Mouse (Mus musculus): Measurements from ENCODE around the gene Ano6. TPM values are rescaled to one million over a fixed set of nuclear protein-coding genes. Genes with fewer than 3 reads are reported as not detected.

Gene Ano6
- polyA plus RNA-seq, 1 experiment from 2014 or later, result 30.0 TPM

DNA sequence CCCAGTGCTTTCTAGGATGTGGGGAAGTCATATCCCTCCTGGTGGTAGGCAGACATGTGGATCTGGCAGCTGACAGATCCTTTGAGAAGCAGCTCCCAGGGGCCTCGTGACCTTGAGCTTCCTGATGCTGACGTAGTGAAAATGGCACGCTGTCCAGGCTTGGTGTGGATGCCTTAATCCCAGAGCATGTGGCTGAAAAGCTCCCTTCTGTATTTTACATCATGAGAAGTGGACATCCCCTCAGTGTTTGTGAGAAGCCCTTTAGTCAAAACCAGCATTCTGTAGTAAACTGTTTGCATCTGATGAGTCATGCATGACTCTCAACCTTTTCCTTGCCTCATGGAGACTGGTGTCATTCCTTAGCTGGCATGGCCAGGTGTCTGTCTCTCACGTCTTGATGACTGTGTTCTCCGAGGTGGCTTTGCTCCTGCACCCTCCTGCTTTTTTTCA lies 14.4 kb downstream of the Ano6 start:
- H3K27ac ChIP-seq (replicated peaks), result no peak overlapping the region
- WGBS, result 79% methylated on average over 5 of the region's 5 CpGs

DNA sequence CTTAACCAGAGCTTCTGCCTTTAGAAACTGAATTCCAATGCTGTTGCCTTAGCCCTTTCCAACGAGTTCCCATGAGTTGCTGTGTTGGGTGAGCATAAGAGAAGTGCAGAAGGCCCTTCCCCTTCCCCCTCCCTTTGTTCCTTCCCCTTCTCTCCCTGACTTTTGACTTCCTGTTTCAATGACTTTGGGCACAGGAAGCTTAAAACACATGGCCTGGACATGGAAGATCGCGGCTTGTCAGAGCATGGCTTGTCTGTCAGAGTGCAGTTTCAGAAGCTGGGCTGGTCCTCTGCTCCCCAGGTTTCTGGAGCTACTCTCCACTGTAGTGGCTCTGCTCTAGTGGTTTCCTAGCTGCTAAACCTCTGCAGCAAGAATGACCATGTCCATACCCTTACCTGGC lies 17.3 kb downstream of the Ano6 start:
- Histone ChIP-seq H3K36me3 (peaks cover 25% of the 10 kb centered on the region), H3K9me3 (replicated peaks) (no peaks in the 10 kb centered on the region), H3K27ac (replicated peaks) (no peak overlapping the region), H3K27me3 (ENCODE audit: low read depth, poor library complexity, severe bottlenecking) (no peaks in the 10 kb centered on the region), H3K4me1 (peaks cover 20% of the 10 kb centered on the region), H3K4me3 (no peak overlapping the region)
- WGBS, result 76% methylated on average over 3 of the region's 3 CpGs
- DNase-seq (ENCODE audit: low spot score), result no peak

More for the DNA sequence above, 14.4 kb downstream of the Ano6 start:
- no peak for DNase-seq (ENCODE audit: low spot score)
- Histone ChIP-seq H3K9me3 (replicated peaks) (no peaks in the 10 kb centered on the region), H3K27me3 (ENCODE audit: low read depth, poor library complexity, severe bottlenecking) (no peaks in the 10 kb centered on the region), H3K4me1 (peaks cover 37% of the 10 kb centered on the region), H3K36me3 (peaks cover 11% of the 10 kb centered on the region), H3K4me3 (no peak overlapping the region)

DNA sequence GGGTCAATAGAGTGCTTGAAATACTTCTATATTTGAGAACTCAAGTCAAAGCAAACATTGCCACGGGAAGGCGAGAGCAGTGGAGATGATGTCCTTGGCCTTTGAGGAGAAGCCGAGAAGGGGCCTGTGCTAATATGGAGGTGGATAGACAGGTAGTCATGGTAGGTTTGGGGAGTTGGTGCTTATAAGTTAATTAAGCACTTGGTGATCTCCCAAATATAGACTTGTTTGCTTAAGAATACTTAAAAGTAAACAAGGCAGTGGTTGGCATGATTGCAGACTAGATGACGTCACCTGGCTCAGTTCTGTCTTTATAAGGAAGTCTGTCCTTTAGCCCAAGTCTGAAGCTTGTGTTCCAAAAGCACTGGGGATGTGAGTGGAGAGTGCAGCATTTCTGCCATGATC lies 19.7 kb downstream of the Ano6 start:
- H3K4me3 ChIP-seq, result no peak overlapping the region
- no peaks in the 10 kb centered on the region for H3K27me3 ChIP-seq (ENCODE audit: low read depth, poor library complexity, severe bottlenecking)
- WGBS, result 94% methylated on average over 4 of the region's 4 CpGs
- peaks cover 29% of the 10 kb centered on the region for H3K36me3 ChIP-seq
- DNase-seq (ENCODE audit: low spot score), result no peak
- H3K4me1 ChIP-seq, result peaks cover under 1% of the 10 kb centered on the region; the same call in 1 of the 2 replicates
- H3K27ac ChIP-seq (replicated peaks), result no peak overlapping the region
- no peaks in the 10 kb centered on the region for H3K9me3 ChIP-seq (replicated peaks)

DNA sequence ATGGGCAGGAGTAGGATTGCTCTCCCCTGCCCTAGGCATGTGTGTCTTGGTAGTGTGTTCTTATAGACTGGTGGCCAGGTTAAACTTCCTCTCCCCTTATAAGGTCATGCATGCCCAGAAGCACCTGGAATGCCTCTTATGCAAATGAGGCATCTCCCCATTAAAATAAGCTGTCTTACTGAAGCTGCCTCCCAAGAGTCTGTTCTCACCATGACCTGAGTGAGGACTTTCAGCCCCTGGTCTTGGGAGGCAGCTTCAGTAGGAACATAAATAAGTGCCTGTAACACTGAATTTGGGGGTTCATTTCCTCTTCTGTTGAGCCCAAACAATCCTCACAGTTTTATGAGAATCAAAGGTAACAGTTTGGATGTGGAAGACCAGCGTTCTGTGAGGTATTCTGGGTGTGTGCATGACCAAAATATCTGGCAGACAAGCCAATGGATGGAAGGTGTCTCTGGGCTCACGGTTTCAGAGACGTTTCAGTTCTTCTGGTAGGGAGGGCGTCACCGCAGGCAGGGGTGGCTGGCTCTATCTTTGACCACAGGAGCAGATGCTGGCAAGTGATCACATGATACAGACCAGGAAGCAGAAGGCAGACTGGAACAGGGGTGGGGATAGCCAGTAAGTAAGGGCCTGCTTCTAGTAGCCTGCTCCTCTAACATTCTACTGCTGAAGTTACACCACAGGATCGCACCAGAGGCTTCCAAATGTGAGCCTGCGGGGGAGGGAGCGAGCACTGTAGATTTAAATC lies 22.4 kb downstream of the Ano6 start:
- H3K4me1 ChIP-seq, result peaks cover 8% of the 10 kb centered on the region
- H3K27me3 ChIP-seq (ENCODE audit: low read depth, poor library complexity, severe bottlenecking), result no peaks in the 10 kb centered on the region
- peaks cover 29% of the 10 kb centered on the region for H3K36me3 ChIP-seq
- WGBS, result 97% methylated on average over 8 of the region's 8 CpGs
- no peak overlapping the region for H3K27ac ChIP-seq (replicated peaks)
- DNase-seq (ENCODE audit: low spot score), result no peak
- no peak overlapping the region for H3K4me3 ChIP-seq
- H3K9me3 ChIP-seq (replicated peaks), result no peaks in the 10 kb centered on the region

DNA sequence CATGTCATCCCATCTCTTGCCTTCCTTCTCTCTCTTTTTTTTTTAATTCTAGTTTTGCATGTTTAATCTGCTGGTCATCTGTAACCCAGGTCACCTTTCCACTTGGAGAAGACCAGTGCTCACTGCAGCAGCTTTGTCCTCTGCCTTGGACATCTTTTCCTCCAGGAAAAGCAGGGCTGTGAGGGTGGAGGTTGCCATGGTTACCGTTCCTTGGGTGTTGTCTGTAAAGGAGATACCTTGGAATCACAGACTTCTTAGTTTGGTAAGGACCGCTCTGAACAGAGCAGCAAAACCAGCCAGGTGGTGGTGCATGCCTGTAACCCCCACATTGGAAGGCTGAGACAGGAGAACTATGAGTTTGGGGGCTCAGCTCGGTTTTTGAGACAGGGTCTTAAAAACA lies 26.9 kb downstream of the Ano6 start:
- Histone ChIP-seq H3K9me3 (replicated peaks) (no peaks in the 10 kb centered on the region), H3K27me3 (ENCODE audit: low read depth, poor library complexity, severe bottlenecking) (no peaks in the 10 kb centered on the region), H3K4me1 (peaks cover 8% of the 10 kb centered on the region), H3K27ac (replicated peaks) (no peak overlapping the region), H3K36me3 (peaks cover 13% of the 10 kb centered on the region), H3K4me3 (no peak overlapping the region)
- DNase-seq (ENCODE audit: low spot score), result no peak
- 85% methylated on average over 3 of the region's 3 CpGs for WGBS

DNA sequence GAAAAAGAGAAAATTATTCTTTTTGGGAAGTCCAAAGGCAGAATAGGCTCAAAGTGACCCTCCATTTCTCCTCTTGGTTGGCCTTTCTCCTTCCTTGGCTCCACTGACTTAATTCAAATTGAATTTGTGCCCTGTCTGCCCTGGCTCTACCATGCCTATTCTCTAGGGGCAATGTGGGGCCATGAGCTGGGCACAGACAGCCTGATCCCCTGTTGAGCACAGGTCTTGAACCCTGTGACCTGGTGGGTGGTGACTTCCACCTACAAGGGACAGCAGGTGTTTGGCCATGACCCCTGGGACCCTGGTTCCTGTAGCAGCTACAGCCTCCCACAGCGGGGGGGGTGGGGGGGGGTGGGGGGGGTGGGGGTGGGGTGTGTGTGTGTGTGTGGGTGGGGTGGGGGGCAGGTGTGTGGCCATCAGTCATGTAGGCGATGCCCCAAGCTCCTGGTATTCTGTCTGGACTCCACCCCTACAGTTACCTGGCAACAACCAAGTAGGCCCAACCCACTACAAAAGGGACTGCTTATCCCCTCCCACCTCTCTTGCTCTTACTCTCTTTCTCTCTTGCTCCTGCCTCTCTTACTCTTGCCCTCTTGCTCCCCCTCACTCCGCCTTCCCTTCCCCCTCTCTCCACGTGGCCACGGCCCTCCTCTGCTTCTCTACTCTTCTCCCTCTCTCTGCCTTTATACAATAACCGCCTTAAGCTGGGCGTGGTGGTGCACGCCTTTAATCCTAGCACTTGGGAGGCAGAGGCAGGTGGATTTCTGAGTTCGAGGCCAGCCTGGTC lies 28.8 kb downstream of the Ano6 start:
- no peak for DNase-seq (ENCODE audit: low spot score)
- H3K27me3 ChIP-seq (ENCODE audit: low read depth, poor library complexity, severe bottlenecking), result no peaks in the 10 kb centered on the region
- WGBS, result 90% methylated on average over 8 of the region's 9 CpGs

DNA sequence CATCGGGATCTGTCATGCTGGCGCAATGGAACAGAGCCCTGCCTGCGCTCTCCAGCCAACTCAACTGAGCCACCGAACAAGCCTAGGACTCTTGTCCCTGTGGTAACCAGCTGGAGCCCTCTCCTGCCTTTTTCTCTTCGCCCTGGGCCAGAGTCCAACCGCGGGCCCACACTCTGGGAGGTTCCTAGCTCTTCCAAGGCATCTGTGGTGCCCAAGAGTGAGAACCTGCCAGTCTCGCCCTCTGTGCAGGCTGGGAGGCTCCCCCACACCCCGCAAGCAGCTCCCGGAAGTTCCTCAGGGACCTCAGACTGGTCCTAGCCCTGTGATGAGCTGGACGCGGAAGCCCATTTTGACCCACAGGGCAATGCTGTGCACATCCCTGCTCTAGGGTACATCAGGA lies 29.5 kb downstream of the Ano6 start:
- peaks cover 8% of the 10 kb centered on the region for H3K4me1 ChIP-seq
- no peak overlapping the region for H3K27ac ChIP-seq (replicated peaks)
- no peak for DNase-seq (ENCODE audit: low spot score)
- peaks cover 11% of the 10 kb centered on the region for H3K36me3 ChIP-seq
- 94% methylated on average over 12 of the region's 12 CpGs for WGBS
- no peaks in the 10 kb centered on the region for H3K27me3 ChIP-seq (ENCODE audit: low read depth, poor library complexity, severe bottlenecking)
- H3K4me3 ChIP-seq, result no peak overlapping the region
- no peaks in the 10 kb centered on the region for H3K9me3 ChIP-seq (replicated peaks)

More for the DNA sequence above, 28.8 kb downstream of the Ano6 start:
- Histone ChIP-seq H3K36me3 (peaks cover 5% of the 10 kb centered on the region), H3K9me3 (replicated peaks) (no peaks in the 10 kb centered on the region), H3K4me1 (peaks cover 8% of the 10 kb centered on the region), H3K27ac (replicated peaks) (no peak overlapping the region), H3K4me3 (no peak overlapping the region)

DNA sequence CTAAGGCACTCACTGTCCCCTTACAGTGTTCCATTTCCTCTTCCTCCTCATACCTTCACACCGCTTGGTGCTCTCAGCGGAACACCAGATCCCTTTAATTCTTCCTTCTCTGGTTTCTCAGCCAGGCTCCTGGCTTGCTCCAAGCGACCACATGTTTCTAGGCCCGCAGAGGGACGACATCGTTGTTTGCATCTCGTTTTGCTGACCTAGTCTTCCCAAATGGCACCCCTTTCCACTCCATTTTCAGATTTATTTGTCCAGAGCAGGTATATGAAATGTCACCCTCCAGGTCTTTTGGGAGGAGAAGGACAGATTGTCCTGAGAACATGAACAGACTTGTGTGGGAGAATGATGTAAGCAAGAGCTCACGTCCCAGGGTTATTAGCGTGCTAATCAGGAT lies 30.0 kb downstream of the Ano6 start:
- no peaks in the 10 kb centered on the region for H3K27me3 ChIP-seq (ENCODE audit: low read depth, poor library complexity, severe bottlenecking)
- H3K4me3 ChIP-seq, result no peak overlapping the region
- peaks cover 13% of the 10 kb centered on the region for H3K36me3 ChIP-seq
- WGBS, result 92% methylated on average over 9 of the region's 9 CpGs
- no peak for DNase-seq (ENCODE audit: low spot score)
- peaks cover 8% of the 10 kb centered on the region for H3K4me1 ChIP-seq
- H3K27ac ChIP-seq (replicated peaks), result no peak overlapping the region
- H3K9me3 ChIP-seq (replicated peaks), result no peaks in the 10 kb centered on the region

DNA sequence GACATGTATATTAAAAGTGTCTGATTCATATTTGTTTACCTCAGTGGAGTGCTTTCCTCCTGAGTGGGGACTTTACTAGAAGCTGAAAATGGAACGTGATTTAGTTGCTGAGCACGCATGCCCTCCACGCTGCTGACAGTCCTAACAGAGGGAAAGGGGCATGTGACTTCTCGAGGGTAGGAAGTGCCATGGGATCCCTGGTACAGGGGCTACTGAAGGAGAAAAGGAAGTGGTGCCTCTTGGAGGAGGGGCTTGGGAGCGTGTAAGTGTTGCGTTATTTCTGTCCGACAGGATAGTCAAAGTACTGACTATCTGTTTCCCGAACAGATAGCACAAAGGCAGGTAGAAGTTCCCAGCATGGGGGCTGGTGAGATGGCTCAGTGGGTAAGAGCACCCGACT lies 31.5 kb downstream of the Ano6 start:
- Histone ChIP-seq H3K4me1 (peaks cover 20% of the 10 kb centered on the region), H3K9me3 (replicated peaks) (no peaks in the 10 kb centered on the region), H3K36me3 (peaks cover 13% of the 10 kb centered on the region), H3K4me3 (no peak overlapping the region), H3K27ac (replicated peaks) (no peak overlapping the region), H3K27me3 (ENCODE audit: low read depth, poor library complexity, severe bottlenecking) (no peaks in the 10 kb centered on the region; the same call in 1 of the 2 replicates)
- WGBS, result 94% methylated on average over 9 of the region's 9 CpGs
- no peak for DNase-seq (ENCODE audit: low spot score)

DNA sequence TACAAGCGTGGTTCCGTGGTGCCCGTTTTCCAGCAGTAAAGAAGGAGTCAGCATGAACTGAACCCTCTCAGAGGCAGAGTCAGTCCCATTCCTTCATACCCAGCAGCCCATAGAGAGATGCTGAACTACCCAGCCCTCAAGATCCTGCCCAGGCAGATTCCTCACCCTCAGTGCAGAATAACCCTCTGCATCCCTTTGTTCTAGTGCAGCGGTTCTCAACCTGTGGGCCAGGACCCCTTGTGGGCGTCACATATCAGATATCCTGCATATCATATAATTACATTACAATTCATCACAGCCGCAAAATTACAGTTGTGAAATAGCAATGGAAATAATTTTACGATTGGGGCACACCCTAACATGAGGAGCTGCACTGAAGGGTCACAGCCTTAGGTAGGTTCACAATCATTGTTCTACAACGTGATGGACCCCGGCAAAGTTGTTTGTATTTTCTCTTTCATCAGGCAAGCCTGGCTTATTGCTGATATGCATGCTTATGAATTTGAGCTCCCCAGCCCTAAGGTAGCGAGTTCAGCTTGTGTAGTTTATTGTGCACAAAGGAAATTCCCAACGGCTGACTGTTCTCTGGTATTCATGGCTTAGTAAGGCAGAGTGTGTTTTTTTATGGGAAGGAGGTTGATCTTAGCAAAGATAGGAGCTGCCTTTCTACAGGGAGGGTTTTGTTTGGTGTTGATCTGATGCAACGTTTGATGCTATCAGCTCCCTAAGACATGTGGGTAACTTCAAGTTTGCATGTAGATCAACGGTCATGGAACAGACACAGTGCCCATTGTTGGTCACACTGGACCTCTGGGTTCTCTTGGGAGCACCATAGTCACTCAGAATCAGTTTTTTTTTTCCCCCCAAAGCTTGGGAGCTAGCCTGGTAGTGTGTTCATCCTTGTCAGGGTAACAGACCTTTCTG lies 33.0 kb downstream of the Ano6 start:
- Histone ChIP-seq H3K4me1 (peaks cover 29% of the 10 kb centered on the region), H3K36me3 (peaks cover 13% of the 10 kb centered on the region), H3K9me3 (replicated peaks) (no peaks in the 10 kb centered on the region), H3K27me3 (ENCODE audit: low read depth, poor library complexity, severe bottlenecking) (no peaks in the 10 kb centered on the region; the same call in 1 of the 2 replicates), H3K27ac (replicated peaks) (no peak overlapping the region), H3K4me3 (no peak overlapping the region)
- no peak for DNase-seq (ENCODE audit: low spot score)
- WGBS, result 92% methylated on average over 13 of the region's 13 CpGs

DNA sequence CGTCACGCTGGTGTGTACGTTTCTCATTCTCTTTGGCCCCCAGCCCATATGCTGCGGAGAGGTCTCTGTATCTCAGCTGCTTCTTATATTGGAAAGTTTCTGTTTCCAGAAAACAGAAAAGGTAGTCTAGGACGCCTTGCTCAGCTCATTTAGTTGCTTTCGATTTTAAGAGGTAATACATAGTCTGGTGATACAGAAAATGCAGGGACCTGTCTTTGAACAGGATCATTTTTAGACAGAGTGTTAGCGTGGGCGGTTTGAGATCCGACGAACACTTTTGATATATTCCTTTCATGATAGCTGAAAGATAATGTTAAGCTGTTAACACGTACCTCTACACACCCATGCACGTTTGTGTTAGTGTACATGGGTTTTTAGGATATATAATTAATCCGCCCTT lies 35.9 kb downstream of the Ano6 start:
- no peaks in the 10 kb centered on the region for H3K9me3 ChIP-seq (replicated peaks)
- peaks cover 51% of the 10 kb centered on the region for H3K4me1 ChIP-seq
- 91% methylated on average over 13 of the region's 13 CpGs for WGBS
- no peak overlapping the region for H3K27ac ChIP-seq (replicated peaks)
- peaks cover 20% of the 10 kb centered on the region; the same call in 1 of the 2 replicates for H3K27me3 ChIP-seq (ENCODE audit: low read depth, poor library complexity, severe bottlenecking)
- peaks cover 8% of the 10 kb centered on the region for H3K36me3 ChIP-seq
- no peak overlapping the region for H3K4me3 ChIP-seq
- DNase-seq (ENCODE audit: low spot score), result no peak

DNA sequence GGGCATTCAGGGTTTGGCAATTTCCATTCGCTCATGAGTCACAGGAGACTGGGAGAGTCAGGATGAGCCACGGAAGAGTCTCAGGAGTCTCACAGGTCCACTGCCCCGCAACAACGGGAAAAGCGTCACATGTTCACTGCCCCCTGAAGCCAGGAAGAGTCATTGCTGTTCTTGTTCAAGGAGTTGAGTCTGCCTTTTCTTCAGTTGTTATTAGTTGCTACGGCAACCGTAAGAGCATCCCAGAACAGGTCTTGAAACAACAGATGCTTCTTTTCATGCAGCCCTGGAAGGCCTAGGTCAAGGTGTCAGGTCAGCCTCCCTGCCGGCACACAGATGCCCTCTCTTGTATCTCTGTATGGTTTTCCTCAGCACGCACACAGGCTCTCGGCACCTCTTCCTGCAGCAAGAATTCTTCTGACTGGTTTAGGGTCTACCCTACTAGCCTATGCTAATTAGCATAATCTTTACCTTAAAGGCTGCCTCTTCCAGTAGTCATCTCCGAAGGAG lies 36.9 kb downstream of the Ano6 start:
- Histone ChIP-seq H3K4me3 (peak overlapping the region; percentile 33), H3K27me3 (ENCODE audit: low read depth, poor library complexity, severe bottlenecking) (peaks cover 20% of the 10 kb centered on the region; the same call in 1 of the 2 replicates), H3K4me1 (peaks cover 51% of the 10 kb centered on the region), H3K27ac (replicated peaks) (peak overlapping the region; percentile 74), H3K36me3 (peaks cover 8% of the 10 kb centered on the region), H3K9me3 (replicated peaks) (no peaks in the 10 kb centered on the region)
- DNase-seq (ENCODE audit: low spot score), result peak; percentile 78
- 19% methylated on average over 11 of the region's 11 CpGs for WGBS
